Mouse (Mus musculus): ENCODE measurements at regions not wholly inside any gene's neighbourhood (a gene's known extent, or its start where the extent isn't known, plus 50 kb on each side); places are given as distances from the start of the nearest gene placed in this dataset.

DNA sequence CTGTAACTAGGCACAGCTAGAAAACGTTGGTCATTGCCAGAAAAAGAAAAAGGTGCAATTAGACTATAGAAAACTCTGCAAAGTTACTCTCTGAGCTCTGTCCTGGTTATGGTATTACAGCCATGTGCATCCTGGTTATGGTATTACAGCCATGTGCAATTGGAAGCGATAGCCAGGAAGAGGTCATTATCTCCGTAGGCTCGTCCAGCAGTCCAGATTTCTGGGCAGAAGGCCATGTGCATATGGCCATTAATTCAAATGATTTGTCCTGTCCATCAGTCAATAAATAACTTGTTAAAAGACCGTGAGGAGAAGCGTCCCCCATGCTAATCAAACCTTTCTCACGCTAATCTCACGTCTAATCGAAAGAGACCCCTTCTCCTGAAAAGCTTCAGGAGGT, 75.7 kb upstream of the Samsn1 start:
- Histone ChIP-seq H3K4me2 (ENCODE audit: low read depth, low read length) (no peak overlapping the region), H3K27ac (ENCODE audit: low read length) (no peak overlapping the region), H3K9ac (ENCODE audit: low read depth, low read length) (no peak overlapping the region), H3K9me3 (ENCODE audit: control insufficient read depth, low read length) (no peaks in the 10 kb centered on the region), H3K4me3 (ENCODE audit: low read length) (no peak overlapping the region), H3K27me3 (replicated peaks; ENCODE audit: control insufficient read depth, insufficient read depth, low read length) (no peaks in the 10 kb centered on the region), H3K36me3 (ENCODE audit: control insufficient read depth, insufficient read depth, low read length) (no peaks in the 10 kb centered on the region), H3K4me1 (ENCODE audit: control insufficient read depth, insufficient read depth, low read length) (no peaks in the 10 kb centered on the region)
- ATAC-seq = no peak
- 80% methylated on average over 9 of the region's 9 CpGs for WGBS

DNA sequence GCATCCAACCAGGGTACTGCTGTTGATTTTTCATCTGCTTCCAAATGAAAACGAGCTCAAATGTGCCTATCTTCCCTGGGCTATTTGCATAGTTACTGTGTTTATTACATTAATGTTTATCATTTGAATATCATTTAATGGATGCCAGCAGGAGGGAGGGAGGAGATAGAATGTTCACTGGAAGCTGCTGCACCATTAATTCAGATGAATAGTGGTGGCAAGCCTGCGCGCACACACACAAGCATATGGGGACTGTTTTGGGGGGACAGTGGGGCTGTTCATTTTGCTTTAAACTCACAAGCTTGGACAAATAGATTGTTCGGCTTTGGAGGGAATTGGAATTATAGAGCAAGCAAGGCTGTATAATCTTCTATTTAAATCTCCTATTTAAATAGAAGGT, 74.3 kb upstream of the Samsn1 start:
- no peak for ATAC-seq
- Histone ChIP-seq H3K27me3 (replicated peaks; ENCODE audit: control insufficient read depth, insufficient read depth, low read length) (no peaks in the 10 kb centered on the region), H3K36me3 (ENCODE audit: control insufficient read depth, insufficient read depth, low read length) (no peaks in the 10 kb centered on the region), H3K27ac (ENCODE audit: low read length) (no peak overlapping the region), H3K9ac (ENCODE audit: low read depth, low read length) (no peak overlapping the region), H3K4me3 (ENCODE audit: low read length) (no peak overlapping the region), H3K4me2 (ENCODE audit: low read depth, low read length) (no peak overlapping the region), H3K4me1 (ENCODE audit: control insufficient read depth, insufficient read depth, low read length) (no peaks in the 10 kb centered on the region), H3K9me3 (ENCODE audit: control insufficient read depth, low read length) (no peaks in the 10 kb centered on the region)
- WGBS = 82% methylated on average over 4 of the region's 4 CpGs

- ATAC-seq = no peak
- H3K27me3 ChIP-seq (replicated peaks; ENCODE audit: control insufficient read depth, insufficient read depth, low read length) = no peaks in the 10 kb centered on the region
- WGBS = 91% methylated on average over 4 of the region's 4 CpGs
- H3K4me3 ChIP-seq (ENCODE audit: low read length) = no peak overlapping the region
- no peak overlapping the region for H3K4me2 ChIP-seq (ENCODE audit: low read depth, low read length)
- no peaks in the 10 kb centered on the region for H3K4me1 ChIP-seq (ENCODE audit: control insufficient read depth, insufficient read depth, low read length)
- H3K27ac ChIP-seq (ENCODE audit: low read length) = no peak overlapping the region
- H3K9ac ChIP-seq (ENCODE audit: low read depth, low read length) = no peak overlapping the region
- H3K9me3 ChIP-seq (ENCODE audit: control insufficient read depth, low read length) = no peaks in the 10 kb centered on the region
- no peaks in the 10 kb centered on the region for H3K36me3 ChIP-seq (ENCODE audit: control insufficient read depth, insufficient read depth, low read length)
Observed at GRCm38 (mm10) chr16:76085363-76085762, 63.3 kb upstream of the Samsn1 start.

DNA sequence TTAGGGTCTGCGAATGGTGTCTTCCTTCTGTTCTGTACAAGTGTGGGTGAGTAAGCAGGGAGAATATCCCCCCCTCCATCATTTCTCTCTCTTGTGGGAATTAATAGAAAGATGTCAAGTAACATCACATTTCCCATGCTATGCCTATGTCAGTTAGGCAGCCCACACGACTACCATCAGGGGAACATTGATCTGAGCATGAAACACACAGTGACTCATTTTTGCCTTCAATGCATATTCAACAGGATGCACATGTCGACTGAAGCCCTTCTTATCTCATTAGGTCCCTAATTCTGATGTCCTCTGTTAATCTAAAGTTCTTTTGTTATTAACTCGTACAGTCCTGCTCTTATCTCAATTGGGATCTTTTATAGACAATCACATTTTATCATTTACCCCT, 60.4 kb upstream of the Samsn1 start:
- H3K27me3 ChIP-seq (replicated peaks; ENCODE audit: control insufficient read depth, insufficient read depth, low read length) = no peaks in the 10 kb centered on the region
- H3K4me1 ChIP-seq (ENCODE audit: control insufficient read depth, insufficient read depth, low read length) = no peaks in the 10 kb centered on the region
- no peak overlapping the region for H3K9ac ChIP-seq (ENCODE audit: low read depth, low read length)
- H3K4me3 ChIP-seq (ENCODE audit: low read length) = no peak overlapping the region
- no peak for ATAC-seq
- no peak overlapping the region for H3K4me2 ChIP-seq (ENCODE audit: low read depth, low read length)
- no peaks in the 10 kb centered on the region for H3K36me3 ChIP-seq (ENCODE audit: control insufficient read depth, insufficient read depth, low read length)
- WGBS = 86% methylated on average over 4 of the region's 4 CpGs
- H3K27ac ChIP-seq (ENCODE audit: low read length) = no peak overlapping the region
- H3K9me3 ChIP-seq (ENCODE audit: control insufficient read depth, low read length) = no peaks in the 10 kb centered on the region

GRCm38 (mm10) chr16:76079761-76080502, 57.9 kb upstream of the Samsn1 start:
- ATAC-seq = no peak

GRCm38 (mm10) chr16:76078219-76078618, 56.1 kb upstream of the Samsn1 start:
- Histone ChIP-seq H3K36me3 (ENCODE audit: control insufficient read depth, insufficient read depth, low read length) (no peaks in the 10 kb centered on the region), H3K9me3 (ENCODE audit: control insufficient read depth, low read length) (no peaks in the 10 kb centered on the region), H3K27me3 (replicated peaks; ENCODE audit: control insufficient read depth, insufficient read depth, low read length) (no peaks in the 10 kb centered on the region), H3K4me3 (ENCODE audit: low read length) (no peak overlapping the region), H3K4me2 (ENCODE audit: low read depth, low read length) (no peak overlapping the region), H3K4me1 (ENCODE audit: control insufficient read depth, insufficient read depth, low read length) (no peaks in the 10 kb centered on the region), H3K27ac (ENCODE audit: low read length) (no peak overlapping the region), H3K9ac (ENCODE audit: low read depth, low read length) (no peak overlapping the region)
- ATAC-seq = no peak
- 82% methylated on average over 5 of the region's 5 CpGs for WGBS

More at GRCm38 (mm10) chr16:76079761-76080502, 57.9 kb upstream of the Samsn1 start:
- Histone ChIP-seq H3K9ac (ENCODE audit: low read depth, low read length) (no peak overlapping the region), H3K4me3 (ENCODE audit: low read length) (no peak overlapping the region), H3K27me3 (replicated peaks; ENCODE audit: control insufficient read depth, insufficient read depth, low read length) (no peaks in the 10 kb centered on the region), H3K4me1 (ENCODE audit: control insufficient read depth, insufficient read depth, low read length) (no peaks in the 10 kb centered on the region), H3K4me2 (ENCODE audit: low read depth, low read length) (no peak overlapping the region), H3K27ac (ENCODE audit: low read length) (no peak overlapping the region), H3K36me3 (ENCODE audit: control insufficient read depth, insufficient read depth, low read length) (no peaks in the 10 kb centered on the region), H3K9me3 (ENCODE audit: control insufficient read depth, low read length) (no peaks in the 10 kb centered on the region)
- WGBS = 69% methylated on average over 6 of the region's 6 CpGs

GRCm38 (mm10) chr16:76076231-76076630, 54.1 kb upstream of the Samsn1 start:
- Histone ChIP-seq H3K27ac (ENCODE audit: low read length) (no peak overlapping the region), H3K4me3 (ENCODE audit: low read length) (no peak overlapping the region), H3K9ac (ENCODE audit: low read depth, low read length) (no peak overlapping the region), H3K27me3 (replicated peaks; ENCODE audit: control insufficient read depth, insufficient read depth, low read length) (no peaks in the 10 kb centered on the region), H3K9me3 (ENCODE audit: control insufficient read depth, low read length) (no peaks in the 10 kb centered on the region), H3K36me3 (ENCODE audit: control insufficient read depth, insufficient read depth, low read length) (no peaks in the 10 kb centered on the region), H3K4me1 (ENCODE audit: control insufficient read depth, insufficient read depth, low read length) (no peaks in the 10 kb centered on the region), H3K4me2 (ENCODE audit: low read depth, low read length) (no peak overlapping the region)
- 79% methylated on average over 5 of the region's 5 CpGs for WGBS
- ATAC-seq = no peak

Data from intestine, embryonic 16.5 days (tissue).